Mouse (Mus musculus) cerebellum, adult (tissue): Measurements from ENCODE around the gene Gm20388.

Source experiments
- ATAC-seq: cut with Nextera tagmentation; 2 replicates; pipeline ENCODE4 v1.9.2; 2017; ENCODE audit warnings: mild to moderate bottlenecking, moderate library complexity, mixed read lengths; ENCODE audit not compliant: insufficient number of reproducible peaks, low FRiP score, low TSS enrichment

Gm20388 gene

DNA sequence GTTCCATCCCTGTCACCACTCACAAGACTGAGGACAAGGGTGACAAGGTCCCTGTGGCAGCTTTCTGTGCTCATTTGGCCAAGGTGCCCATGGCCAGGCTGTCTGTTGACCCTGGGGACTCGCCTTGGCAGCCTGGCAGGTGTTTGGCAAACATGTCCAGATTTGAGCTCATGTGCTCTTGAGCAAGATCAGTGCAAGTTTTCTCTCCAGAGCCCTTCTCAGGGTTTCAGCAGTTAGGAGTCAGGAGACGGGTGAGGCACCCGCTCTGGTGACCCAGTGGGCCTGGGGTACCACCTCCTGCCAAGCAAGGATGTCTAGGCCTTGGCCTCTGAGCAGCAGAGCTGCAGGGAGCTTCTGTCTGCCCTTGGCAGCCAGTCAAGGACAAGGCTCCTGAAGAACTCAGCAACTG lies 2223.5 kb downstream of the Gm20388 start:
- no peak for ATAC-seq

- no peak for ATAC-seq
Observed at GRCm38 (mm10) chr8:122135494-122135893, 2224.9 kb downstream of the Gm20388 start.

- ATAC-seq, result 0 out of 2 replicates have a peak, but pooled peaks have one; percentile 37
Observed at GRCm38 (mm10) chr8:122139784-122140183, 2229.1 kb downstream of the Gm20388 start.

- ATAC-seq, result no peak
Observed at GRCm38 (mm10) chr8:122140411-122140810, 2229.8 kb downstream of the Gm20388 start.

DNA sequence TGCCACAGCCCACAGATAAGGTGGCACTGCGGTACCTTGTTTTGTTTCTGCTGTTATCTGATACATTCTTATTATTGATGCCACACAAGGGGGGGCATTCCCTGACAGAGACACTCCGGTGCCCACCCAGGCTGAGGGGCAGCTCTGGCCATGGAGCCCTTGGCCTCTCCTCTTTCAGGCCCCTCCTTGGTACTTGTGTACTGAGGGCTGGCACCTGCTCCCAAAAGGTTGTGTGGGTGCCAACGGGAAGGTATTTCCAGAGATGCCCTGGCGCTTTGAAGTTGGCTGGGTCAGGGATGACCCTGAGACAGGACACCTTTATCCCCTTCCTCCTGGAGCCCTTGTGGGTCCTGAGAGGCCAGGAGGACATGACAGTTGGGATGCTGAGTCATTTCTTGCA lies 2231.8 kb downstream of the Gm20388 start:
- no peak for ATAC-seq

DNA sequence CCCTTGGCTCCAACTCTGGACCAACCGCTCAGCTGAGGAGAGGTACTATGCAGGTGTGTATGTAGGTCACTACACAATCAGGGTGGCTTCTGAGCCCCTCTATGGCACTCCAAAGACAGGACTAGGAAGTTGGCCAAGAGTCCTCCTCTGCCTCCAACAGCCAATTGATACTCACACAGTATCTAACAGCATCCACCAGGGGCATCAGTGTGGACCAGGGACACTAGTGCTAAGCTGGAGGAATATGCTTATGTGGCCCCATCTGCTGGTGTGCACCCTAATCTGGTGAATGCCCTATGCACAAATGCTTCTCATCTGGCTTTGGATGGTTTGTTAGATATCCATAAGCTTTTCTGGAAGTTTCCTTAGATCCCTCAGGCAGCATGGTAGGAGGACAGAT lies 2232.6 kb downstream of the Gm20388 start:
- ATAC-seq, result no peak

DNA sequence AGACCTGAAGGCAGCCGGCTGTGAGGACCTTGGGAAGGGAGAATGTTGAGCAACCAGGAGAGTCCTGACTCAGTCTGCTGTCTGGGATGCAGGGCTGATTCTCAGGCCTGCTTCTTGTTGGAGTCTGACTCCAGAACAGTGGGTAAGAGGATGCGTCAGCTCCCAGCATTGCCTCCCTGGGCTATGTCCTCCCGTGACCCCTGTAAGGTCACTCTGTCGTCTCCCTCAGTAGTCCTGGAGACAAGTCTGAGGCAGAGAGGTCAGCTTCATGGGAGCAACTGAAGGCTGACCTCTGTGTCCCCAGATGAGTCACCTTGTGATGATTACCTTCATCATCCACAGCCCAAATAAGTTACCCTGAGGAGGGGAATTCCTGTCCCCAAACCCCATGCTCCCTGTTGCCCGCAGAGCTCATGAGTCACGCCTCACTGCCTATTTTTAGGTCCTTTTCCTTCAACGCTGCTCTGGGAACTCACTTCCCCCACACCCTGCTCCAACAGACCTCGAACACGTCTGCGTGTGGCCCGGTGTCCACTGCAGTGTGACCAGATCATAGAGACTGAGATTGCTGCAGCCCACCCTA lies 2234.2 kb downstream of the Gm20388 start:
- no peak for ATAC-seq

GRCm38 (mm10) chr8:122149045-122149444 lies 2238.4 kb downstream of the Gm20388 start:
- ATAC-seq, result no peak

DNA sequence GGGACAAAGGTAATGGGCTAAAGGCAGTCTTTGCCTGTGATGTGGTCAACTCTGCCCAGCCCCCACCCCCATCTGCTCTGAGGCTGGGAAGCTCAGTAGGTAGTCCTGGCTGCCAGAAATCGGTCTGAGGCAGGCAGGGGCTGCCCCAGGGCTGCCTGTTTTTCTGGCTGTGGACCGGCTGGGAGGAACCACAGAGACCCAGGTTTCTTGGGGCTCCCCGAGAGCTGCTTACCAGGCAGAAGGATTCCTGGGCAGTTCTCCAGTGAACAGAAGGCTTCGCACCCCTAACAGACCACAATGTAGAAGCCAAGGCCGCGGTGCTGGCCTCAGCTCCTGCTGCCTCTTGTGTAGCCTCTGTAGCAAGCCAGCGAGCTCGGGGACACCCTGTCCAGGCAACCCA lies 2239.0 kb downstream of the Gm20388 start:
- ATAC-seq, result no peak

DNA sequence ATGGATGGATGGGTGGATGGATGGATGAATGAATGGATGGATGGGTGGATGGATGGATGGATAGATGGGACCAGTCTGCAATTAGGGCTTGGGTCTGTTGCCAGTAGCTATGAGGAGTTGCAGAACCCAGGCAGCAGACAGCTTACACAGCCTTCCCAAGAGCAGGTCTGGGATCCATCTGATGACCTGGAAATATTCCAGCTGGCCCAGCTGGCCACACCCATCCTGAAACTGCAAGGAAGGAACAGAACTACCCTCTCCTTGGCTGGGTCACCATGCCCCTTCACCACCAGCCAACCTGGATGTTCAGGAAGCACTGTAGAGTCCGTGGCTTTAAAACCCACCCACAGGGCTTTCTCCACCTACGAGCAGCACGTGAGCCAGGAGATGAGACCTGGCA lies 2240.9 kb downstream of the Gm20388 start:
- ATAC-seq, result no peak

DNA sequence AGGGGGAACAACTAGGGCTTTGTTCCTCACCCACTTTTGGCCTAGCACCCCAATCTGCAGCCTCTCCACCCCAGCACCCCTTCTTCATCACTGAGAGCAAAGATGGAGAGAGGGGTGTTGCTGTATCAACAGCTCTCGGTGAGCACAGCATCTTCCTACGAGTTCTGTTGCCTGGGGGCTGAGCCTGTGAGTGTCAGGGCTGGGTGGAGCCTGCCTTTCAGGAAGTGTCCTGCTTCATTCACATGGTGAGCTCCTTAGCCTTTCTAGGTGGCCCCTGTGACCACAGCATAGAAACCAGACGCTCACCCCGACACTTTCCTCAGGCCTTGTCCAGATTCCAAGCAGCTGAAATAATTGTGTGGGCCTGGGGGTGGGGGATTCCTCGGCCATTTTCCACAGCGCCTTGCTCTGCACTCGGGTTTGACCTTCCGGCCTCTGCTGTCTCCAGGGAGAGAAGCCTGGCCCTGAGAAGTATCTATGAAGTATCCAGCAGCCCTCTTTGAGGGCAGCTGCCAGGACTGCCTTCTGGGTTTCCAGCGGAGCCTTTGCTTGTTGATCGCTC lies 2244.5 kb downstream of the Gm20388 start:
- ATAC-seq, result no peak

DNA sequence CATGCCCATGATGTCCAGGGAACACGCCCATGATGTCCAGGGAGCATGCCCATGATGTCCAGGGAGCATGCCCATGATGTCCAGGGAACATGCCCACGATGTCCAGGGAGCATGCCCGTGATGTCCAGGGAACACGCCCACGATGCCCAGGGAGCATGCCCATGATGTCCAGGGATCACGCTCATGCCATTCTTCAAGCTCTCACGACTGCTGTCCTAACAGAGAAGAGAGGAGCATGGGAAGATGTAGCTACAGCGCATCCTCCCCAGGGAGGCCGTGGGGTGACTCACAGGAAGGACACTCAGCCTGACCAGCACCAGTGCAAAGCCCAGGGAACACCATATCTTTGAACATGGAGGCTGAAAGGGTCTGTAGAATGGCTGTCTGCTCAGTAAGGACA lies 2245.3 kb downstream of the Gm20388 start:
- no peak for ATAC-seq

DNA sequence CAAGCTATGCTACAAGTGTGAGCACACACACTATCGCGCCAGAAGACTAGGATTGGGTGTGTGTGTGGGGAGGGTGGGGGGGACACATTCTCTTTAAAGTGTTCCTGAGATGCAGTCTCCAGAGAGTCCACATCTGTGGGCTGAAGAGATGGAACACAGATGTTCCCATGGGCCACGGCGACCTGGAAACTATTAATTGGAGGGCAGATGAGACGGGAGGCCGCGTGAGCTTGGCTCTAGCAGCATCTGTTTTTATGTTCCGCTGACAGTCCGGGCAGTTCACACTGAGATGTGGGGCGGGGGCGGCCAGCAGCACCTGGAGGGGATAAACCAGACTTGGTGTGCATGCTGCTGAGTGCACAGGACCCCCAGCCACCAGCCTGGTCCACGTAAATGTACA lies 2247.0 kb downstream of the Gm20388 start:
- ATAC-seq, result no peak

DNA sequence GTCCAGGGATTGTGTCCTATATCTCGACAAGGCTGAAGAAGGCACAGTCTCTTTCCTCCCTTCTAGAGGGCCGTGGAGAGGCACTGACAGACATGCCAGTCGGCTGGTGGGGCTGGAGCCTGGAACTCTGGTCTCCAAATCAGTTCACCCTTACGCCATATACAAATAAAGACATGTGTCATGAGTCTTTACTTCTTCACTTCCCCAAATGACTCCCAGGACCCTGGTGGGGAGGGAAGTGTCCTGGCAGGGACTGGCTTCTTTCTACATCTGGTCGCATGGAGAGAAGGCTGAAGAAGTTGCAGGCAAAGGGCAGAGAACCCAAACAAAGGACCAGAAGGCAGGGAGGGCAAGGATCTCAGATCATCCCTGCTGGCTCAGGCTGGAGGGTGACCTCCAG lies 2249.5 kb downstream of the Gm20388 start:
- ATAC-seq, result no peak

- peak; percentile 78 for ATAC-seq
Observed at GRCm38 (mm10) chr8:122162992-122163391, 2252.4 kb downstream of the Gm20388 start.

DNA sequence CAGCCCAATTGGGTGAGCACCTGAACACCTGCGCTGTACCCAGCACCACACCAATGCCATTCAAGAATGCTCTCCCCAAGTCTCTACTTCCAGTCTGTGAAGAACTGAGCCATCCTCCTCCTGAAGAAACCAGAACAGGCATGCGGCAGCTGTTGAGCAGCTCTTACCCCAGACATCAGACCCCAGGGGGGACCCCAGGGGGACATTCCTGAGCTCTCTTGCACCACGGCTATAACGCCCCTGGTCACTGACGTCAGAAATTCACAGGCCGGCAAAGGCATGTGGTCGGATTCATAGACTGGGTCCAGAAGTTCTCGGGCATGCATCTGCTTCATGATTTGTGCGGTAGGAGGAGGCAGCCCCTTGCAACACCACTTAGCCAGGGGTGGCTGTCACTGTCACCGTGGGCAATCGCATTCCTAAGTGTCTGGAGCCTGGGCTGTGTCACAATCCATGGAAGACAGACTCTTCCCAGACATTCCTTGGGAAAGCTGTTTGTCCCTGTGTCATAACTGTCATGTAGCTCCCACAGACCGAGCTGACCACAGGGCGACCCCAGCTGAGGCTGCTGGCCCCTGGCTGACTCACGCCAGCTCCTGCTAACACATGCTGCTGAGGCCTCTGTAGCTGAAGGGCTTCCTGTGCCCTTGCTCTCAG lies 2256.7 kb downstream of the Gm20388 start:
- no peak for ATAC-seq

- ATAC-seq, result no peak
Observed at GRCm38 (mm10) chr8:122169446-122169845, 2258.8 kb downstream of the Gm20388 start.

DNA sequence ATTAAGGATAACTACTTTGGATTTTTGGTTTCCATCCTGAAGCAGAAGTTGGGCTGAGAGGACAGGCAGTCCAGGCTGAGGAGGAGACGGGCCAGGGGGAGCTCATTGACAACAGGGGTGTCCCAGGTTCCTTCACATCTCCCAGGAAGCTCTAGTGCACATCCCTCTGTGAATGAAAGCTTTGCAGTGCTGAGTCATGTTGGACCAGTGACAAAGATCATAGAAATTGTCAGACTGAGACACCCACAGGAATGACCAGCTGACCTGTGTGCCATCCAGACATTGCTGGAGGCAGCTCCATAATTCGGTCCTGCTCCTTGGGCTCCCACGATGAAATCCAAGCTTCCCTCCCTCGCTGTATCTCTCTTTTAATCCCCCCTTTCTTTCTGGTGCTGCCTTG lies 2261.2 kb downstream of the Gm20388 start:
- ATAC-seq, result no peak

GRCm38 (mm10) chr8:122174133-122174930 lies 2263.7 kb downstream of the Gm20388 start:
- ATAC-seq, result no peak

DNA sequence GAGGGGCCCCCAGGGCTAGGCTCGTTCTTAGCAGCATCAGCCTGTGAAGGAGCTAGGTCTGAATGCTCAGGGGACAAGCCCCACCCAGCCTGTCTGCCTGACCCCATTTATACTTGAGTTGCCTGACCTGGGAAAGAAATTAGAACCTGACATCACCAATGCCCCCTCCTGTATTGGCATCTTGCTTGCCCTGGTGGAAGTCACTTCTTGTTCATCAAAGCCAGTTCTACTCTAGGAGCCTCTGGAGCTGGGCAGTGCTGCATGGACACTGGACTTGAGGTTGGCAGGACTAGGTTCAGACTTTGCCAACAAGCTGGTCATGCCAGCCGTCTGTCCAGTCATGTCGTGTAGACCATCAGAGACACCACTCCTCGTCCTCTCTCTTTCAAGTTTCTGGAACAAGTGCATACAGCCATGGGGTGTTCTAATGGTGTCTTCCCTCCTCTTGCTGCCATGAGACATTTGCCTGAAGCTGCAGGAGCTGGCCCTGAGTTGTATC lies 2267.8 kb downstream of the Gm20388 start:
- ATAC-seq, result no peak

DNA sequence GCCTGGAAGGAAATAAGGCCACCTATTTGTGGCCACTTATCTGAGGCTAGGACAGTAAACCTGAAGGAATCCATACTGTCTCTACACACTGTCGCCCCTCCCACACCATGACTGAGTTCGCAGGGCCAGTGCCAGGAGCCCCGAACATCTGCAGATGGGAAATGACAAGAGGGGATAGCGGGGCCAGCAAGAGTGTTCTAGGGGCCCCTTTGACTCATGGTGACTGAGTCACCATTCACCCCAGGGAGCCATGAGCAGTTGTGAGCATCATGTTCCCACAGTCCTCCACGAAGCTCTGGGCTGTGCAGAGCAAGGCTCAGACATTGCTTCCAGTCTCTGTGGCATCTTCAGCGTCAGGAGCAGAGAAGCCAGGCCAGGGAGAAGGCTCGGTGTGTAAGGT lies 2268.7 kb downstream of the Gm20388 start:
- no peak for ATAC-seq
